Mouse (Mus musculus): Measurements from ENCODE around the gene Edem1.

The Edem1 gene

DNA sequence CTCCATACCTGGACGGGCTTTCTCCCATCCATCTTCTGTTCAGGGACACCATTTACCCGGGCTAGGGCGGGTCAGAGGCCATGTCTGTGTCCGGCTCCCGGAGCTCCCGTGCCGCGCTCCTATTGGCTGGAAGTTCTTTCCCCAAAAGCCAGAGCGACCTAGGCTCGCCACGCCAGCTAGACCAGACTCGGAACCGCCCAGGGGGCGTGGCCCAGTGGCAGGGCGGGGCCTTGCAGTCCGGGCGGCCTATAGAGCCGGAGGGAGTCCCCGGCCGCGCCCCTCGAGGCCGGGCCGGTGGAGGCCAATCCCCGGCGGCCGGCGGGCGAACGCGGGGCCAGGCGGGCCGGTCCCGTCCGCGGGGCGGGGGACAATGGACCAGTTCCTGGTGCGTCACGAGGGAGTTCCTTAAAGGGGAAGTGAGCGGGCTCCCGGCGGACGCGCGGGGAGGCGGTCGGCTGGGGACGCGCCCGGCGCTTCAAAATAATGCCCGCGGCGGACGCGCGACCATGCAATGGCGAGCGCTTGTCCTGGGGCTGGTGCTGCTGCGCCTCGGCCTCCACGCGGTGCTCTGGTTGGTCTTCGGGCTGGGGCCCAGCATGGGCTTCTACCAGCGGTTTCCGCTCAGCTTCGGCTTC, at the start of gene Edem1:
Edem1 (plus strand) TSS at position 408 of the 635 bp plus-strand sequence.
- DNase-seq (ENCODE audit: extremely low read depth, low read depth) = peak; percentile 70

DNA sequence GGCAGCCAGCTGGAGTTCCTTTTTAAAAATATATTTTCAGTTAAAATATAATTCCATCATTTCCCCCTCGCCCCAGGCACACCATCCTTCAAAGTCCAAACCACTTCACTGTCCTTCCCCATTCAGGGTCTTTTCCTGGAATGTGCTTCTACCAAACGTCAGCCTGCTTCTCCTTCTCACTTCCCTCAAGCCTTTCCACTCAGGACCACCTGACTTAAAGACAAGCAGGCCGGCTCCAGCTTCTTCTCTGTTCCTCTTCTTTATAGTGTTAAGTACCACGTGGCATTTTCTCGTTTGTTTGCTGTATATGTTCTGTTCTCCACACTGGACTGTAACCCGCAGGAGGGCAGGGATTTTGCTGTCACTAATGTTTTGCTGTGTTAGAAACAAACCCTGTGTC, 46.6 kb upstream of the Edem1 start:
- peak; percentile 54 for DNase-seq (ENCODE audit: extremely low read depth, low read depth)

DNA sequence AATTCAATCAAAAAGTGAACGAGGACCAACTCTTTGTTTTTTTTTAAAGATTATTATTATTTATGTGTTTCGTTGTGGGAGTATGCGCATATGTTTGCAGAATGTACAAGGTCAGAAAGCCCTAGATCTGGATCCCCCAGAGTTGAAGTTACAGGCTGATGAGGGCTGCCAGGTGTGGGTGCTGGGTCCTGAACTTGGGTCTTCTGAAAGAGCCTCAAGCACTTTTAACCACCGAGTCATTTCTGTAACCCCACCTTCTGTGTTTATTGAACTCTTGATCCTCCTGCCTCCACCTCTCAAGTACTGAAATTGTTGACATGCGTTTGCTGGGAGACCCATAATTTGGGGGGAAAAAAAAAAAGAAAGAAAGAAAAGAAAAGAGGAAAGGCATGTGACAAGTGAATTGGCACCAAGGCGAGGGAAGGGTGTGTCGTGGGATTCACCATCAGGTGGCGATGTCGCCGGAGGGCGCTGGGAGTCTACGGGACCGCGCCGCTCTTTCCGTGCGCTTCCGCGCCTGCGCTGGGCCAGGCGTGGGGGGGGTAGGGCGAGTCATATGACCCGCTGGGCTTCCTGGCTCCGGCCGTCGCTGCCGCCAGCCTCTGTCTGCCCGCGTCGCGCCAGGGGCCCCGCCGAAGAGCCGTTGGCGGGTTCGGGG, 45.8 kb upstream of the Edem1 start, which contains the start of gene Arl8b:
Arl8b (plus strand) TSS at position 574 of the 658 bp plus-strand sequence.
- peak; percentile 84 for DNase-seq (ENCODE audit: extremely low read depth, low read depth)

DNA sequence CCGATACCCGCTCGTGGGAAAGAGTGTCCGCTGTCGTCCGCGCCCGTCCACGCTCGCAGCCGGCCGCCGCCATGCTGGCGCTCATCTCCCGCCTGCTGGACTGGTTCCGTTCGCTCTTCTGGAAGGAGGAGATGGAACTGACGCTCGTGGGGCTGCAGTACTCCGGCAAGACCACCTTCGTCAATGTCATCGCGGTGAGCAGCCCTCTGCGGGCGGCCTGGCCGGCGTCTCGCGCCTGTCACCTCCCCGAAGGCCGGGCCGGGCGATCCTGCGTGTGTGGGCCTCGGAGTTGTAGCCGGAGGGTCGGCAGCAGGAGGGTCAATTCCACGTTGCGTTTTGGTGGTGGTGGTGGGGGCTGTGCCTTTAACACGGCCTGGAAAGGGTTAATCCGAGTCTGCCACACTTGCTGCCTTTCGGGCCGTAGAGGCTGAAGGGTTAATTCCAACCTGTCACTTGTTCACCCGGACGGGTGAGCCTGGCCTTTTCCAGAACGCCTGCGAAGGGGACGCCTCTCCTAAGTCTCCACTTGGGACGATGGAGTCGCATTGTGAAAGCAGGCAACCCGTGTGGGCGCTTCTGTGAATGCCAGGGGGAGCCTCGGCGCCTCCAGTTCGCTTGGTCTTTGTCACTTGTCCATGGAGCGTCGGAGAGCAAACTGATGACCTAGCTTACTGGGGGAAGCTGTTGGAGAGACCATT, 45.1 kb upstream of the Edem1 start:
- DNase-seq (ENCODE audit: extremely low read depth, low read depth) = no peak

DNA sequence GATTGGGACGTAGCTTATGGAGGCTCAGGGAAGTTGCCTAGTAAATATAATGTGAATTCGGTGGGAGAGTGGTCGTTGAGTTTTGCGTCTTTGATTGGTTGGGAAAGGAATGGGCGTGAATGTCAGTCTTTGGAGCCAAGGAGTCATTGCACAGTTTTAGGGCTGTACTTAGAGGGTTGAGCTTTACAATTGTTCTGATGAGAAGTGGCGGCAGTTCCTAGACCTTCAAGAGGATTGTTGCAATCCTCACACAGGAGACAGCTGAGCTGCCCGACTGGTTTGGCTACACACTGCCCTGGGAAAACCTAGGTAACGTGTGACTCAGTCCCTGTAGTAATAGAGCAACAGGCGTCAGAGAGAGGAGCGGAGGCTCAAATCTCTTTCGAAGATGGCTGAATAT, 44.4 kb upstream of the Edem1 start:
- DNase-seq (ENCODE audit: extremely low read depth, low read depth) = peak; percentile 25

DNA sequence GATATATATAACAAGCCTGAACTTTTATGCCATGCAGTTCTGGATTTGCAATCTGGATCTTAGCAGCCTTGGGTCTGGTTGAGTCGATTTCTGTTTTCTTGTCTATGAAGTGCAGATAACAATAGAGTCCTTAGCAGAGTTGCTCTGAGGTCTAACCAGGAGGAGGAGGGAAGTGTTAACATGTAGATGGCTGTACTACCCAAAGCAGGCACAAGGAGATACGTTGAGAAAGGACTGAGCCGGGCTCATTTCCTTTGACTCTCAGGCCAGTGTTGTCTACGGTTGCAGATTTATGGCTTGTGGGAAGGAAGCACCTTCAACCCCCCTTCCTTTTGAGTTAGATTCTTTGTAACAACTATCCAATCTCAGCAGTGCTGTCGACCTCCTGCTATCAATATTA, 43.6 kb upstream of the Edem1 start:
- DNase-seq (ENCODE audit: extremely low read depth, low read depth) = peak; percentile 53

DNA sequence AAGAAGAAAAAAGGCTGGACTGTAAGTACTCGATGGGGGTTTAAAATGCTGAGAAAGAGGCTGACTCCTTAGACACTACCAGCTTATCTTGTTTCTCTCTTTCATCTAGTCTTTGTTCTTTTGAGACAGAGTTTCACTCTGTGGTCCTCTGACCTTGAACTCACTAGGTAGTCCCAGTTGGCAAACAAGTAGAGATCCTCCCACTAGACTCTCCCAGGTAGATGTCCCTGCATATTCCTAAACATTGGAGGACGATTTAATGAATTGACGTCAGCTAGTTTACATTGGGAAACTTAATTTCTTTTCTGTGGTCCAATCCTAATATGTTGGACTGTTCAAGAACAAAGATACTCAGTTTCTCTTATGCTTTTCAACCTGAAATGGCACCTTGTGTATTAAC, 42.9 kb upstream of the Edem1 start:
- no peak for DNase-seq (ENCODE audit: extremely low read depth, low read depth)

DNA sequence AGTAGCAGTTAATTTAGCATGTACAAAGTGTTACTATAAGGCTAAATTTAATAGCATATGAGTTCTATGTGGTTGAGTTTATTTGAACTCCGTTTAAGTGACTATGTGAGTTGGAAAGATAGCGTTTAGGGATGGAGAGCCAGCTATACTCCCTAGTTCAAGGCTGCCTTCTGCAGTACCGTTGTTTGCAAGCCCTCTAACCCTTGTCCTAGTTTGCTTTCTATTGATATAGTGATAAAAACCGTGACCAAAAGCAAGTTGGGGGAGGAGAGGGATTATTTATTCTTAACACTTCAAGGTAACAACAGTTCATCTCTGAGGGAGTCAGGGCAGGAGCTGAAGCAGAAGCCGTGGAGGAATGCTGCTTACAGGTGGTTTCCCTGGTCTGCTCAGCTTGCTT, 36.9 kb upstream of the Edem1 start:
- DNase-seq (ENCODE audit: extremely low read depth, low read depth) = no peak

DNA sequence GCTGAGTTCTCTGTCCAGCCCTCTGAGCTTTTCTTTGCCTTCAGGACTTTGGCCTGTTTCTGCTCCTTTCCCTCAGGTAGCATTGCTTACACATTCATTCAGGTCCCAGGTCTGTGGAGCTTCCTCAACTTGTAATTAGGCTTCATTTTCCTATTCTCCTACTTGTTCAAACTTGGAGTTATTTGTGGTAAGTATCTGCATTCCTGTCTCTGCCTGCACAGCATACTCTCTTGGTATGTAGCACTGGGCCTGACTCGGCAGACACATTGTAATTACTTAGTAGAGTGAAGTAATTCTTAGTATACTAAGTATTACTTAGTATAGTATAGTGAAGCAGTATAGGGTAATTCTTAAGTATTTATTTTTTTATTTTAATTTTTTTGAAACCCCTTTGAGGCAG, 32.5 kb upstream of the Edem1 start:
- no peak for DNase-seq (ENCODE audit: extremely low read depth, low read depth)

DNA sequence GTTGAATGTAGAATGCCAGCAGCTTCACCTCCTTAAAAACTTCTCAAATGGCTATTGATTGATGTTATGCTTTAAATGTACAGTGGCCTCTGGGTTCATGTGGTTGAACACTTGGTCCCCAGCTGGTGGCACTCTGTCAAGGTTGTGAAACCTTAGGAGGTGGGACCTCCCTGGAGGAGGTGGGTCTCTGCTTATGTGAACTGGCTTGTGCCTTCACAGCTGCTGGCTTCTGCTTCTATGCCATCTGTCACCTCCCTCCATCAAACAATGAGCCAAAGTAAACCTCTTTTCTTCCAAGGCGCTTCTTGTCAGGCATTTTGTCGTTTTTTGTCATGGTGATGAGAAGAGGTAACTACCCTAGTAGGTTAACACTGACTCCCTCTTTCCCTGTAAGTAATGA, 31.7 kb upstream of the Edem1 start:
- DNase-seq (ENCODE audit: extremely low read depth, low read depth) = no peak

DNA sequence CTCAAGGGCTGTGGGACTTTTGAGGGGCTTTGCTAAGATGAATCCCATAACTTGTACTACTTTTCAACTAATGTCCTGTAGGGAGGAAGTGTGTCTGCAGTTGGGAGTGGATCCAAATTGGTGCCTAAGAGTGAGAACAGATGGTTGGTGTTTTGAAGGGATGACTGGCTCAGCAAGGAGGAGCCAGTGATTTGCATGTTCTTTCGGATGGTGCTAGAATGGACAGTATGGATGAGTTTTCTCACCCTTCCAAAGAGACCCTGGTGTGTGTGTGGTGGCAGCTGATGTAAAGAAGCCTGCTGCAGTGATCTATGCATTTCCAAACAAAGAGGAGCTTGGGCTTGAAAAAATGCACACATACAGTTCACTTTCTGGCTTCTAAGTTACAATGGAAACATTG, 23.2 kb upstream of the Edem1 start:
- no peak for DNase-seq (ENCODE audit: extremely low read depth, low read depth)

DNA sequence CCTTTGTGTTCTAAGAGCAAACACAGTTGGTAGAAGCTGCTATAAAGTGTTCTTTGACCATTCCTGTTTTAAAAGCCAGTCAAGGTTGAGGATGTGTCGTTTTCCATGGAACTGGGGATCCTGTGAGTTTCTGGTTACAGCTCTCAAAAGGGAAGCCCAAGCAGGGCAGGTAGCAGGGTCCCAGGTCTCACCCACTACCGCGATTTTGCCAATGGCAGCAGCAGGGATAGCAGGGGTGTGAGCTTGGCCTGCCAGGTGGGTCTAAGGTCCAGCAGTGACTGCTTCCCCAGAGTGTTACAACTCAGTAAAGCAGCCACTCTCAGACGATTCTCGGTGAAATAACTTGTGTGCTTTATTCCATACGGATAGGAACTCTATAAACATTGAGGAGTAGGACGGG, 22.6 kb upstream of the Edem1 start:
- DNase-seq (ENCODE audit: extremely low read depth, low read depth) = no peak

DNA sequence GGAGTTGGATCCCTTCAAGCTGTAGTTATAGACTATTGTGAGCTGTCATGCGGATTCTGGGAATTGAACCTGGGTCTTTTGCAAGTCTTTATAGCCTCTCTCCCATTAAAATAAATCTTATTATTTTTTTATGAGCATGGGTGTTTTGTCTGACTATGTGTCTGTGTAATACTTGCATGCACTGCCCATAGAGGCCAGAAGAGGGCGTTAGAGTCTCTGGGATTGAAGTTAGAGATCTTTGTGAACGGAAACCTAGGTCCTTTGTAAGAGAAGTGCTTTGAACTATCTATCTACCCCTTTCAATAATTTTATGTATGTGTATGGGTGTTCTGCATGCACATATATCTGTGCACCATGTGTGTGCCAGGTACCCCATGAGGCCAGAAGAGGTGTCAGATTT, 21.0 kb upstream of the Edem1 start:
- no peak for DNase-seq (ENCODE audit: extremely low read depth, low read depth)

DNA sequence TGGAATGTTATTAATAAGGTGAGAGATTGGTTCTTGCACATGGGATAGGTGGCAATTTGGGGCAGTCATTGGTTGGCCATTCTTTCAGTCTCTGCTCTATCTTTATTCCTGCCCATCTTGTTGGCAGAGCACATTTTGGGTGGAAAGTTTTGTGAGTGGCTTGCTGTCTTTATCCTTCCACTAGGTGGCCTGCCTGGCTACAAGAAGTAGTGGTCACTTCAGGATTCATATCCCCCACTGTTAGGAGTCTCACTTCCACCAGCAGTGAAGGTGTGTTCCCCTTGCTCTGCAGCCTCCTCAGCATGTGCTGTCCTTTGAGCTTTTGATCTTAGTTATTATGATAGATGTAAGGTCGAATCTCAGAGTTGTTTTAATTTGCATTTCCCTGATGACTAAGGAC, 19.7 kb upstream of the Edem1 start:
- no peak for DNase-seq (ENCODE audit: extremely low read depth, low read depth)

DNA sequence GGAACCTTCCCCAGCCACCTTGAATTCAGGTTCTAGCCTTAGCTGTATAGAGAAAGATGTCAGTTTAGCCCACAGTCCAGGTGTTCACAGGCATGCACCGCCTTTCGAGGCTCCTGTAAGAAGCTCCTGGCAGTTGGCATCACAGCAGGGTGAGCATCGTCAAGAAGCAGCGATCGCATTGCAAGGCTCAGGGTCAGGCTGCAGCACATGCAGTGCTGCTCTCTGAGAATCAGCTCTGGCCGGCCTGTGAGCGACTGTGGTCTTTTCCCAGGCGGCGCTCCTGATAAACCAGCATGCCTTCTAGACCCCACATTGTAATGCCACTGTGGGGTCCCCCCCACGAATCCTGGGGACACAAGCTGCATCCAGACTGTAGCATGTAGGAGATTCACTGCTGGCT, 18.2 kb upstream of the Edem1 start:
- DNase-seq (ENCODE audit: extremely low read depth, low read depth) = no peak

DNA sequence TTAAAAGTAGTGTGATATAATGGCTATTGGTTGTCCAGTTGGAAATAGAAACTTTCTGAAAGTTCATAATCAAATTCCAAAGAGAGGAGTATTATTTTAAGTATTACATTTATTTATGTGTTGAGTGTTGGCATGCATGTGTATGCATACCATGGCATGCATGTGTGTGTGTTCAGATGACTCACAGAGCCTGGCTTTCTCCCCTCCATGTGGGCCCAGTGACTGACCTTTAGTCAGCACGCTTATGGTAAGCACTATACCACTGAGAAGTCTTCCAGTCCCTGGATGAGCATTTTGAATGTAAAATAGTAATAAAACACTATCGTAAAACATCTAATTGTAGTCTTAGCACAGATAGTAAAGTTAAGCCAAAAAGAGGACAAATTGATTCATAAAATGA, 16.3 kb upstream of the Edem1 start:
- DNase-seq (ENCODE audit: extremely low read depth, low read depth) = no peak

DNA sequence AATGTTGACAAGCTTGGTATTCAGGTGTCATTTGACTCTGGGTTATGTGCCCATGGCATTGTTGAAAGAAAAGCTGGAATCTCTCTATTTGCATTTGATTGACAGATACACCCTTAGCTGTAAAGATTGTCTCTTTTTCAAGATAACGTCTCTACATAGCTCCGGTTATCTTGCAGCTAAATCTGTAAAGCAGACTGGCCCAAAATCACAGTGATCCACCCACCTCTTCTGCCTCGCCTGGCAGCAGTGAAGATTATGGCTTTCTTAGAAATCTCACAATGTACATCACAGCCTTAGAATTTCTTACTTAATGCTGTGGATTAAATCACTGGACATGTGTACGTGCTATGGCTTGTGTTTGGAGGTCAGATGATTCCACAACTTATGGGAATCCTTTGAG, 10.9 kb upstream of the Edem1 start:
- no peak for DNase-seq (ENCODE audit: extremely low read depth, low read depth)

DNA sequence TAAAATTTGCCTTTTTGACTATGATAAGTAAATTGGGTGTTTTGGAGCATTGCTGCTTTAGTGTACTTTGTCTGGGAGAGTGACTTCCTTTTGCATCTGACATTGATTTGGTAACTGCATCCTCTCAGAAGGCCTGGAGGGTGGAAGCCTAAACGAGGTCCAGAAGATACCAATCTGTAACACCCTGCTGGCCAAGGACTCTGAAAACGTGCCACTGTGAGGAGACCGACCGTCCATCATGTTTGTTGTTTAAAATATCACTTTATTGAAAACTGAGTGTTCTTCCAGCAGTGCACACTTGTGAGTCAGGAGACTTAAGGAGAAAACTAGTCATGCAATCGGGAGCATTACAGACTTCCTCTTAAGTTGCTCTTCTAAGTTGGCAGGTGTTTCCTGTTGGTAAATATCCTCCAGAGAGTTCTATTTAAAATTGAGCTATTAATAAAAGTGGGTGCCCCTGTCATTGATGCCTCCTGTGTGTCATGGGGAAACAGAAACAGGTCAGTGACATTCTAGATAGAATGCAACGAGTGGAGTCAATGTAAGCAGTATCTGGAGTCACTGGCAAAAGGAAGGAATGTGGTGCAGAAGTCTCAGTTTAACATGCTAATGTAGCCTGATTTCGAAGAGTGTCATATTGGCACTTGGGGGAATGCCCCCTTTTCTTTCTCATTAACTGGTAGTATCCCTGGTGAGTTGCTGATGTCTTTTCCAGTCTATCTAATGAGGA, 3.5 kb upstream of the Edem1 start:
- no peak for DNase-seq (ENCODE audit: extremely low read depth, low read depth)

DNA sequence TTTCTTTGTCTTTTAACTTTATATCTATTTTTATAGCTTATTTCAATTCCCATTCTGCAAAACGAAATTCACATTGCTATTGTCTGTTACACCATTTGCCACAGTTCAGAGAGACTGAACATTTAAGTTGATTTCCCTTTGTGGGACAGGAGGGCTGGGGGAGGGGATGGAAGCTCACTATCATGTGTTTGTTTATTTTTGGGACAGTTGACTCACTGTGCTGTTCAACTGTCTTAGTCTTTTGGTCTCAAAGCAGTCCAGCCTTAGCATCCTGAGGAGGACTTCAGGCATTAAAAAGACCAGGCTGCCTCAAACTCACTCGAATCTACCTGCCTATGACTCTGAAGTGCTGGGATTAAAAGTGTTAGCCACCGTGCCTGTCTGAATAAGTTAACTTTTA, 2.4 kb upstream of the Edem1 start:
- DNase-seq (ENCODE audit: extremely low read depth, low read depth) = no peak

DNA sequence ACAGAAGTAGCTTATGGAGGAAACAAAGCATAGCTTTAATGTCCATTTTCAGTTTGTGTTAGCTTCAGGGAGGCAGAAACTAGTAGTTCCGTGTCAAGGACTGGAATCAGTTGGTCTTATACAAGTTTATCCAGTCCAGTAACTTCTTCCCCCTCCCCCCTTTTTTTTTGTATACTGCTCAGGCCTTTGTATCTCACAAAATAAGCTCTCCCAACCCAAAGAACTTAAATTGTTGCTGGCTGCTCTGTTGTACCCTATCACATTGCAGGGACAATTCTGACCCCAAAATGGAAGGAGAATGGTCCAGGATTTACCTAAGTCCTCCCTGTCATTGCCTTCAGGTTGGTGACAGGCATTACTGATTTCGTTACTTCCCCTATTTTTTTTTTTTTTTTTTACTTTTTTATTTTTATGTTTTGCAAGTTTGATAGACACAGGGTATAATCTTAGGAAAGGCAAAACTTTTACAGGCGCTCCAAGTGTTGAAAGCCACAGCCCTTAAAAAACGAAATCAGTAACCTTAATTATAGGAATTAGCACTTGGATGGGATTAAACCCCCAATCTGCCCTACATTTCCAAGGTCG, 1.0 kb upstream of the Edem1 start:
- no peak for DNase-seq (ENCODE audit: extremely low read depth, low read depth)

DNA sequence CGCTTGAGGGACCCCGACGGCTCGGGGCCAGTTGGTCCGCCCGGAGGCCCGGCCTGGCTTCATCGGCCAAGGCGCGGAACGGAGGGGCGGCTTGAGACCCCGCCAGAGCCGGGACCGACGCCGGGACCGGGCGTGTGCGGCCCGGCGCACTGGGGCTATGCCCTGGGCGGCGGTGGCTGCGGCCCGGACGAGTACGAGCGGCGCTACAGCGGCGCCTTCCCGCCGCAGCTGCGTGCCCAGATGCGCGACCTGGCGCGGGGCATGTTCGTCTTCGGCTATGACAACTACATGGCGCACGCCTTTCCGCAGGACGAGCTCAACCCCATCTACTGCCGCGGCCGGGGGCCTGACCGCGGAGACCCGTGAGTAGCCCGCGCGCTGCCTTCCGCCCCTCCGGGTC, 431 bp downstream of the Edem1 start:
- no peak for DNase-seq (ENCODE audit: extremely low read depth, low read depth)
